Mouse (Mus musculus): ENCODE measurements at regions not wholly inside any gene's neighbourhood (a gene's known extent, or its start where the extent isn't known, plus 50 kb on each side); places are given as distances from the start of the nearest gene placed in this dataset.

GRCm38 (mm10) chr4:62870391-62870983, 94.9 kb upstream of the Zfp618 start:
- TF ChIP-seq POLR2A (IDR thresholded peaks at IDR 0.05; ENCODE audit: low read depth, low read length) (no peak), CTCF (IDR thresholded peaks at IDR 0.05; ENCODE audit: extremely low read depth, insufficient read length, insufficient replicate concordance, low read depth, low read length) (no peak)

All from small intestine, adult 2 months (tissue).